Mouse (Mus musculus) spleen, adult 2 months (tissue): Measurements from ENCODE around the gene Atp8a2. TPM values are rescaled to one million over a fixed set of nuclear protein-coding genes. Genes with fewer than 3 reads are reported as not detected.

Experiments used
- DNase-seq, 2 experiments: peaks; one replicate each; pipeline versions ENCODE4 v3.0.0 to v3.0.0-alpha.2; 2012 to 2021; ENCODE audit warnings: low spot score in 2 of 2, low read depth in 1 of 2
- H3K27ac ChIP-seq: fragments of 200-500 bp; 2 replicates; pipeline ENCODE4 v1.5.1; 2012; ENCODE audit warnings: low read length, inconsistent platforms; ENCODE audit not compliant: insufficient read depth
- H3K27me3 ChIP-seq: fragments of 200-500 bp; 2 replicates; pipeline ENCODE4 v1.6.1; 2012; ENCODE audit warnings: mild to moderate bottlenecking, moderate library complexity, low read length, inconsistent platforms; ENCODE audit not compliant: control insufficient read depth, insufficient read depth
- H3K36me3 ChIP-seq: fragments of 200-500 bp; 2 replicates; pipeline ENCODE4 v1.6.1; 2012; ENCODE audit warnings: mild to moderate bottlenecking, low read length, inconsistent platforms; ENCODE audit not compliant: control insufficient read depth, insufficient read depth
- H3K4me1 ChIP-seq: fragments of 200-500 bp; 2 replicates; pipeline ENCODE4 v1.6.1; 2011; ENCODE audit warnings: inconsistent platforms; ENCODE audit not compliant: control insufficient read depth, insufficient read depth, insufficient read length
- H3K4me3 ChIP-seq: fragments of 200-500 bp; 2 replicates; pipeline ENCODE4 v1.5.1; 2011; ENCODE audit warnings: mild to moderate bottlenecking, inconsistent platforms; ENCODE audit not compliant: insufficient read depth, insufficient read length; ENCODE audit errors: extremely low read depth
- CTCF ChIP-seq: fragments of 200-500 bp; IDR thresholded peaks from 2 replicates; pipeline ENCODE4 v1.5.1; 2011; ENCODE audit warnings: mild to moderate bottlenecking, inconsistent platforms; ENCODE audit not compliant: insufficient read depth, insufficient read length, insufficient replicate concordance; ENCODE audit errors: extremely low read depth
- POLR2A ChIP-seq: fragments of 200-500 bp; IDR thresholded peaks from 2 replicates; pipeline ENCODE4 v1.6.1; 2011; ENCODE audit warnings: low read depth, low read length, inconsistent platforms
- WGBS: fragments of 180-500 bp; shearing (Covaris S2); methylation state at CpG from one replicate; pipeline ENCODE4 v1.1.7; 2018; 5-methylcytosine and 5-hydroxymethylcytosine counted together
- polyA plus RNA-seq: library from polyadenylated mRNA; depleted of rRNA; stranded (reverse); fragments of >200 nt; gene quantifications from 2 replicates; pipeline ENCODE4 v1.2.3, GENCODE M21; 2012

Gene Atp8a2
- polyA plus RNA-seq, 1 experiment: 0.32 TPM

GRCm38 (mm10) chr14:60086808-60087725 is 109.9 kb downstream of the Atp8a2 start:
- TF ChIP-seq POLR2A (no peak), CTCF (no peak)
- H3K4me3 ChIP-seq: no peak overlapping the region
- DNase-seq: no peak

DNA sequence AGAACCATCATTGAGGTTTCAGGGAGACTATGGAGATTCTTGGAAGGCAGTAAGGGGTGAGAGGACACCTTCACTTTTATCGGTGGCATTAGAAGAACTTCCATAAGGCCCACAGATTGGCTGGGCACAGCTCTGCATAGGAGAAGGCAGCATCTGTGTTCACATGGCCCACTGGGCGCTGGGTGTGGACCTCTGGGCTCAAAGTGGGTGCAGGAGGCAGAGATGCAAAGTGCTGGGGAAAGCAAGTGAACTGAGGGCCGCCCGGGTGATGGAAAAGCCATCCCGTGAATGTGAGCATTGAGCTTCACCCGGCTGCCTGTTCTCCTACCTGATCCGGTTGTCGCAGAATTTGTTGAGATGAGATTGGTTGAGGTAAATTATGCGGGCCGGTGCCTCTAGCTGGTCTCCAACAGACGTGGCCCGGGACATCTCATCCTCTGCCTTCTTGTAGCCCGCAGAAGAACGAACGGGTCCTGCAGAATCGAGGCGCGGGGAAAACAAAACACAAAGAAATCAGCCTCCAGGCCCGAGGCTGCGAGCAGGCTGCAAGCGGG is 110.6 kb downstream of the Atp8a2 start:
- Histone ChIP-seq H3K4me1 (peaks cover 3% of the 10 kb centered on the region; the same call in 1 of the 2 replicates), H3K36me3 (no peaks in the 10 kb centered on the region), H3K27me3 (peaks cover 4% of the 10 kb centered on the region; the same call in 1 of the 2 replicates), H3K4me3 (no peak overlapping the region; the same call in 1 of the 2 replicates), H3K27ac (no peak overlapping the region)
- DNase-seq: no peak
- TF ChIP-seq POLR2A: no peak
- no peak for TF ChIP-seq CTCF
- 10% methylated on average over 21 of the region's 21 CpGs for WGBS

More at GRCm38 (mm10) chr14:60086808-60087725, 109.9 kb downstream of the Atp8a2 start:
- WGBS: 22% methylated on average over 32 of the region's 33 CpGs
- Histone ChIP-seq H3K4me1 (peaks cover 3% of the 10 kb centered on the region; the same call in 1 of the 2 replicates), H3K27ac (no peak overlapping the region), H3K36me3 (no peaks in the 10 kb centered on the region), H3K27me3 (peaks cover 4% of the 10 kb centered on the region; the same call in 1 of the 2 replicates)

- H3K36me3 ChIP-seq: no peaks in the 10 kb centered on the region
- H3K4me1 ChIP-seq: peaks cover 3% of the 10 kb centered on the region; the same call in 1 of the 2 replicates
- TF ChIP-seq POLR2A (no peak), CTCF (no peak)
- no peak for DNase-seq
- no peak overlapping the region for H3K27ac ChIP-seq
- 92% methylated on average over 8 of the region's 8 CpGs for WGBS
- peaks cover 4% of the 10 kb centered on the region; the same call in 1 of the 2 replicates for H3K27me3 ChIP-seq
- no peak overlapping the region for H3K4me3 ChIP-seq
Observed at GRCm38 (mm10) chr14:60082771-60083170, 114.2 kb downstream of the Atp8a2 start.

GRCm38 (mm10) chr14:60072496-60072895 is 124.5 kb downstream of the Atp8a2 start:
- no peak for TF ChIP-seq CTCF
- TF ChIP-seq POLR2A: no peak
- Histone ChIP-seq H3K4me1 (no peaks in the 10 kb centered on the region), H3K27ac (no peak overlapping the region), H3K27me3 (no peaks in the 10 kb centered on the region), H3K36me3 (no peaks in the 10 kb centered on the region), H3K4me3 (no peak overlapping the region)
- WGBS: 60% methylated on average over 4 of the region's 4 CpGs
- no peak for DNase-seq

- TF ChIP-seq POLR2A (no peak), CTCF (no peak)
- no peak overlapping the region for H3K27ac ChIP-seq
- H3K36me3 ChIP-seq: no peaks in the 10 kb centered on the region
- DNase-seq: no peak
- H3K4me3 ChIP-seq: no peak overlapping the region
- H3K27me3 ChIP-seq: no peaks in the 10 kb centered on the region
- WGBS: 91% methylated on average over 3 of the region's 3 CpGs
- no peaks in the 10 kb centered on the region for H3K4me1 ChIP-seq
Observed at GRCm38 (mm10) chr14:60065186-60065585, 131.8 kb downstream of the Atp8a2 start.

- no peak overlapping the region for H3K4me3 ChIP-seq
- no peaks in the 10 kb centered on the region for H3K27me3 ChIP-seq
- H3K36me3 ChIP-seq: no peaks in the 10 kb centered on the region
- no peaks in the 10 kb centered on the region for H3K4me1 ChIP-seq
- H3K27ac ChIP-seq: no peak overlapping the region
- no peak for TF ChIP-seq POLR2A
- TF ChIP-seq CTCF: no peak
- WGBS: 88% methylated on average over 3 of the region's 3 CpGs
- no peak for DNase-seq
Observed at GRCm38 (mm10) chr14:60061023-60061422, 136.0 kb downstream of the Atp8a2 start.

DNA sequence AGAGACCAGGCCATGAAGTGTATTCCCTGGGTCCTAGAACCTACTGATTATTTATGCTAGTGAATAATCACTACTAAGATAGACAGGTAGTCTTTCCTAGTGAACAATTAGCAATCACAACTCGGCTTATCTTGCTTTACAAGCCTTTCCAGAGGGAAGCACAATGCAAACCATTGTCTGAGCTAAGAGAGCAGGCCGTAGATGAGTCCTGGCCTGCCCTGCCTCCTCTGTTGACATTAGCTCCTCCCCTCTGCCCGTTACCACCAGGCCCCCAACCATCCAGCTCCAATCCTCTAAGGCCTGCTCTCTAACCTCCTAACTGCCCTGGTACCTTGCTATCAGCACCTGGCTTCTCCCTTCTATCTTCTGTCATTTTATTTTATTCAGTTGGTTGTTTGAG is 138.1 kb downstream of the Atp8a2 start:
- no peaks in the 10 kb centered on the region for H3K4me1 ChIP-seq
- no peak for DNase-seq
- no peaks in the 10 kb centered on the region for H3K27me3 ChIP-seq
- H3K4me3 ChIP-seq: no peak overlapping the region
- 81% methylated on average over 3 of the region's 3 CpGs for WGBS
- no peak overlapping the region for H3K27ac ChIP-seq
- H3K36me3 ChIP-seq: no peaks in the 10 kb centered on the region
- TF ChIP-seq POLR2A: no peak
- TF ChIP-seq CTCF: no peak
